Mouse (Mus musculus): Measurements from ENCODE around the gene Amer2.
"Not testable (repeated sequence)": the region's sequence is repeated elsewhere in the genome, so short reads cannot be mapped to it uniquely, and the experiment has no call there.

The Amer2 gene

DNA sequence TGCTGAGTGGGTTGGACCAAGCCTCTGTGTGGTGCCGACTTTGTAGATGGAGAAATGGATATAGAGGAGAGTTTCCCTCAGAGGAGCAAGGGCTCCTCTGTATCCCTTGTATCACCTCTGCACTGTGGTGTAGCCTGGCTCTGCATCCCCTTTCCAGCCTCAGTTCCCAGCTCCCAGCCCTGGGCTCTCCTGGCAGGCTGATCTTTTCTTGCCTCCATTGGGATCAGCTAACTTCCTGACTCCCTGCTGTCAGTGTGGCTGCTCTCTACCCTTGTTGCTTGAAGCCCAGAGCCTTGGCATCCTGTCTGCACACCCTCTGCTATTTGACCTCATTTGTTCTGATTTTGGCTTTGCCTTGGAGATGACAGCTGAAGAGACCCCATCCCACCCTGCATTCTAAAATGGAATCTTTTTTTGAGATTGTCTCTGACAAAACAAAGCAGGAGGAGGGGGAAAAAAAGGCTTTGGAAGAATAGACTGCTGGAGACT, at the start of gene Amer2:
Amer2 (plus strand) TSS at position 439 of the 489 bp plus-strand sequence.
- in situ Hi-C loops (cut with MboI, MseI), result no loop called here

DNA sequence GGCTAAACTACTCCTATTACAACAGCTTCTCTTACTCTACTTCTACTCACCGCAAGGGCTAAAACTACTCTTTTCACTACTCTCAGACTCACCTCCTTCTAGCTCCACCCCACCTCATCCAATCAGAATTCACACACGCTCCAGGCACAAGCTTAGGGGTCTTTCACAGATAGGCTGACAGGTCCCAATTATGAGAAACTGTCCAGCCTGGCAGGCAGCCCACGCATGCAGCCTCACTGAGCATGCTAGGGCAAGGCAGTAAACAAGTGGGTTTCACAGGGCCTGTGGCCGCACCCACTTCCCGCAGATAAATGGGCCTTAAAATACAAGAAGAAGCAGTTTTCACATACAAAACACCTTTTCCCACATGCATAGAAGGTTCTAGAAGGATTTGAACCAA, 33.1 kb upstream of the Amer2 start:
- in situ Hi-C loops (cut with MboI, MseI), result not testable (repeated sequence)

- in situ Hi-C loops (cut with MboI, MseI), result no loop called here
These were observed 32.5 kb upstream of the Amer2 start for GRCm38 (mm10) chr14:60340570-60340969.

DNA sequence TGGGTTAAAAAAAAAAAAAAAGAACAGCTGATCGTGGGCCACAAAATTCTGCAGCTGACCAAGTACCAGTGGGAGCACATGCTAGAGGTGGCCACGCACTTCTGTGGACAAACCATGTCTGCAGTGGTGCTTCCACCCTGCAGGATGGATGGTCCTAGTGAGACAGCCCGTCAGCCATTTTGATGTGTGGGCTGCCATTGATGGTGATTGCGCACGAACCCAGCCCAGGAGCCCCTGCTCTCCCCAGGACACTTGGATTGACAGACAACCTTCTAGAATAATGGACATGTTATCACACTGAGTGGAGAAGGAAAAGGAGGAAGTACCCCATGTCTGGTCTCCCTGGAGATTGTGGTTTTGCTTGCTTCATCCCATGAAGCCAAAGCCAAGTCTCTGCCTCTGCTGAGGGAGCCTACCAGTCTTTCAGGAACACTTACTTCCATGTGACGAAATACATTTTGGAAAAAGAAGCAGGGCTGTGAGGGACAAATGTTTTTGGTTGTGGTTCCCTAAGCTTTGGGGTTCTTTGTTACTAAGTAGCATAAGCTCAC, 27.7 kb upstream of the Amer2 start:
- in situ Hi-C loops (cut with MboI, MseI), result no loop called here

DNA sequence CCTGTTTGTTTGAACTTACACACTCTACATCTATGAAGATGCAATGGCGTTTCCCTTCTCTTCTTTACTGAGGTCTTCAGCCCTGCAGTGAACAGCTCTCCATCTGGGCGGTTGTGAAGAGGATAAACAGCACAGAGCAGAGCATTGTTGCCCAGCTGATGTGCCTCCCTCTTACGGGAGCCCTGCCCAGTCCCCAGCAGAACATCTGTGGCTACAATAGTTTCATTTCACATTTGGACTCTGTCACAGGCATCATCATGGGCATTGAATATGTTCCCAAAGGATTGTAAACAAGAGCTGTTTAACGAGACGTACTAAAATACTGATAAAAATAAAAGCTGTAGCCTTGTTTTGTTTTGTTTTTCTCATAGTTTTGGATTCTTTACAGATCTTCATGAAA, 14.7 kb upstream of the Amer2 start:
- in situ Hi-C loops (cut with MboI, MseI), result no loop called here

GRCm38 (mm10) chr14:60361380-60362212, 11.5 kb upstream of the Amer2 start:
- in situ Hi-C loops (cut with MboI, MseI), result no loop called here

DNA sequence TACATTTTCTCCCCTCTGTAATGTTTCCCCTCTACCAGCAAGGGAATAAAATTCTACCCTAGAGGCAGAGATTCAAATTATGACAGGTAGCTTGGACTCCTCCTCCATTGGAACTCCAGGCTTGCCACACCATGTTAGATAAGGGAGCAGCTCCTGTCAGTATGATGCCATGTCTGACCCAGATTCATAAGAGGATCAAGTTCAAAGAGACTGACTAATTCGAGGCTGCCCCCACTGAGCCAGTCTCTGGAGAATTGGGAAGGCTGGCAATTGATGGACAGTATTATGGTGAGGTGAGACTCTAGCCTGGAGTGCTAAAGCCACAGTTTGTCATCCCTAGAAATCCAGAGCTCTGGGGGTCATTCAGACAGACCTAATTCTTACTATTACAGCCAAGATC, 6.3 kb upstream of the Amer2 start:
- in situ Hi-C loops (cut with MboI, MseI), result no loop called here

GRCm38 (mm10) chr14:60368769-60369666, 4.0 kb upstream of the Amer2 start:
- in situ Hi-C loops (cut with MboI, MseI), result no loop called here

DNA sequence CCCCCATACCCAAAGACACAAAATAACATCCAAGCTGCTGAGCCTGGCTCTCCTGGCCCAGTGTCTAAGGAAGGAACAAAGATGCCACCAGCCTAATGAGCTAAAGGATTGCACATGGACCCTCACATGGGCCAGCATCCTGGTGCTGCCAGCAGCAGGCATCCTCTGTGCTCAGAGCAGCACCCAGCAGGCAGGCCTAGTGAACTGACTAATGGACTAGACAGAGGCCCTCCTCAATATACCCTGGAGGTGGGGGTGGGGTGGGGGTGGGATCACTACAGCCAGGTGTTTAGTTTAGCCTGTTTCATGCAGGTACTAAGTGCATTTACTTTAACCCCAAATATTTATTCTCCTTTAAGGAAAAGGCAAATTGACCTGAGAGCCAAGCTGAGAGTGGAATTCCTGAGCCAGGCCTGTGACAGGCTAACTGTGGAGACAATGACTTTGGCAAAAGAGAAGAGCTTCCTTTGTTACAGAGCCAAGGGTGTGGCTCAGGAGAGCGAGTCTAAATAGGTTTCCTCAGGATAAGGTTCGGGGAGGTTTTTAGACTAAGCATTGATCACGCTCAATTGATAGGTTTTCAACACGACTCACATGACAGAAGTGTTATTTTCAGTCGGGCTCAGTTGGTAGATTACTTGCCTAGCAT, 3.3 kb upstream of the Amer2 start:
- in situ Hi-C loops (cut with MboI, MseI), result no loop called here

GRCm38 (mm10) chr14:60377107-60377506, 4.0 kb downstream of the Amer2 start:
- in situ Hi-C loops (cut with MboI, MseI), result no loop called here

GRCm38 (mm10) chr14:60377546-60377945, 4.5 kb downstream of the Amer2 start:
- in situ Hi-C loops (cut with MboI, MseI), result no loop called here

- in situ Hi-C loops (cut with MboI, MseI), result no loop called here
These were observed 5.1 kb downstream of the Amer2 start for GRCm38 (mm10) chr14:60378057-60378565.

- in situ Hi-C loops (cut with MboI, MseI), result no loop called here
These were observed 5.7 kb downstream of the Amer2 start for GRCm38 (mm10) chr14:60378566-60379322.

DNA sequence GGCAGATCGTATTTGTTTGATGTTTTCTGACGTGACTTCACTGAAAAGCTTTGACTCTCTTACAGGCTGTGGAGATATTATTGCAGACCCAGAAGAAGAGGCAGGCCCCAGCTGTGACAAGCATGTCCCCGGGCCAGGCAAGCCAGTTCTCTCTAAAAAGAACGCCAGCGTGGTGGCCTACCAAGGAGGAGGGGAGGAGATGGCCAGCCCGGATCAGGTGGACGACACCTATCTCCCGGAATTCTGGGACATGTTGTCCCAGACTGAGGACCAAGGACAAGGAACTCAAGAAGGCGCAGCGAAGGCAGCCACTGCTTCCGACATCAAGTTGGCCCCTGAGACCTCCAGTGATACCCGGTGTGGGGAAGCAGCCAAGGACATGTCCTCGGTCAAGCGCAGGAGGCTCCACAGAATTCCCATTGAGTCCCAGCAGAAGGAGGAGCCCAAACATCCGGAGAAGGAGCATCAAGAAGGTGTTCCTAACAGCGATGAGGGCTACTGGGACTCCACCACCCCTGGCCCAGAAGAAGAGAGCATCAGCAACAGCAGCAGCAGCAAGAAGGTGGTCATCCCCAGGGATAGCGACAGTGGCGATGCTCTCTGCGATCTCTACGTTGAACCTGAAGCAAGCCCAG, 6.4 kb downstream of the Amer2 start:
- in situ Hi-C loops (cut with MboI, MseI), result no loop called here

- in situ Hi-C loops (cut with MboI, MseI), result no loop called here
These were observed 6.9 kb downstream of the Amer2 start for GRCm38 (mm10) chr14:60379958-60380330.

- in situ Hi-C loops (cut with MboI, MseI), result no loop called here
These were observed 8.6 kb downstream of the Amer2 start for GRCm38 (mm10) chr14:60381671-60382070.

DNA sequence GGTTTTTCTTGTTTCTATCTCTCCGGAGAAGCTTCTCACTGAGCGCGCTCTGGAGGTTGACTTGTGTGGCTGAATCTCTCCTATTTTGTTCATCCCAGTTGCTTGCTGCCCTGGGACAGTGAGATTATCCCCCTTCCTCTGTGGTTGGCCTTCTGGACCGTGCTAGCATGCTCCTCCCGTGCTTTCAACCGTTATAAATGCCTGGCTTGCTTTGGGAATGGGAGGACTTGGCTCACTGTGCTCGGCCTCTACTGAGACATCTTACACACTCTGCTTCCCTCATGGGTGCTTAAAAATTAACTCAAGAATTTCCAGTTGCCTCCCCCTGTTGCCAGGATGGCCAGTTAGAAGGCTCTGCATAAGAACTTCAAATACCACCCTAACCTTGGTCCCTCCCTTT, 10.8 kb downstream of the Amer2 start:
- in situ Hi-C loops (cut with MboI, MseI), result no loop called here

DNA sequence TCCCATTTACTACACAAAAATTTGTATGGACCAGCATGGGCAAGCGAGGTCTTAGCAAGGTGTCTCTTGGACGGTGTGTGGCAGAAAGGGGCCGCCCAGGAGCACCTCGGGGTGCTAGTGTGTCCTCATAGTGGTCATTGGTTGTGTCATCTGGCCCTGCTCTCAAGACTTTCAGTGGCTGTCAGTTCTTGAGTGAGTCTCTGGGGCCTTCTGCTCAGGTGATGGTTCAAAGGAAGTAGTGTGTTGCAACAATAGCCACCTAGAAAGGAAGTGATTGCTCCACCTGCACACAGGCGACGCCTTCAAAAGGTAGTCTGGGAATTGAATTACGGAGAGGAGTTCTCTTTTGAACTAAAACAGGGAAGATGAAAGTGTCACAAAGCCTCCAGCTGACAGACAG, 11.2 kb downstream of the Amer2 start:
- in situ Hi-C loops (cut with MboI, MseI), result no loop called here

DNA sequence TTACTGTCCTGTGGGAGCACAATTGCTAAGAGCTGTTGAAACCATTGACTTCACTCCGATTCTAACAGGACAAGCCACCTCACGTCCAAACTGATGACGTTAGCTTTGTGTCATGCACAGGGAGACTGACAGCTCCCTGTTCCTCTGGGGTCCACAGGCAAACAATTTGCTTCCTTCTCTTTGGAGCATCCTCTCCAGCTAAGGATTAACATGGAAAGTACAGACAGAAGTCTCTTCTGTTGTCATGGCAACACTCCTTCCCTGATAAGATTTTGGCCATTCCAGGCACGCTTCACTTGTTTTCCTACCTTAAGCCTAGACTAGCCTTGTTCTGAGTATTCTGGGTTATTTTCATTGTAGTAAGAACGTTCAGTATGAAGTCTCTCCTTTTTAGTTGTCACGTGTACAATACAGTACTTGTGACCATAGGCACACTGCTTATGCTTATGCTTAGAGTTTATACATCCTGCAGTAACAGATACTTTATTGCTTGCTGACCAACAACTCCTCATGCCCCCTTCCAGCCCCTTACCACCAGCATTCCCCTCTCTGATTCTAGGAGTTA, 12.1 kb downstream of the Amer2 start:
- in situ Hi-C loops (cut with MboI, MseI), result no loop called here
